Mouse (Mus musculus) R1 (cell line): Measurements from ENCODE around the gene Muc5ac.

Source experiments
- DNase-seq: peaks from one replicate; pipeline ENCODE4 v3.0.0-alpha.2; 2018; ENCODE audit warnings: low read depth, low spot score

Gene Muc5ac

GRCm38 (mm10) chr7:141835941-141836340 is 47.2 kb downstream of the Muc5ac start:
- no peak for DNase-seq

- DNase-seq: no peak
These were observed 47.7 kb downstream of the Muc5ac start for GRCm38 (mm10) chr7:141836423-141836822.

GRCm38 (mm10) chr7:141838779-141839178 is 50.0 kb downstream of the Muc5ac start, which contains the start of gene Muc5b:
Gene Muc5b (plus strand): TSS chr7:141839070.
- no peak for DNase-seq

- DNase-seq: no peak
These were observed 51.6 kb downstream of the Muc5ac start for GRCm38 (mm10) chr7:141840354-141840753.

- DNase-seq: no peak
These were observed 72.3 kb downstream of the Muc5ac start for GRCm38 (mm10) chr7:141861046-141861445.
